Comparison of ENCODE assay signal across 8 mouse cellular contexts in the genomic region with DNA sequence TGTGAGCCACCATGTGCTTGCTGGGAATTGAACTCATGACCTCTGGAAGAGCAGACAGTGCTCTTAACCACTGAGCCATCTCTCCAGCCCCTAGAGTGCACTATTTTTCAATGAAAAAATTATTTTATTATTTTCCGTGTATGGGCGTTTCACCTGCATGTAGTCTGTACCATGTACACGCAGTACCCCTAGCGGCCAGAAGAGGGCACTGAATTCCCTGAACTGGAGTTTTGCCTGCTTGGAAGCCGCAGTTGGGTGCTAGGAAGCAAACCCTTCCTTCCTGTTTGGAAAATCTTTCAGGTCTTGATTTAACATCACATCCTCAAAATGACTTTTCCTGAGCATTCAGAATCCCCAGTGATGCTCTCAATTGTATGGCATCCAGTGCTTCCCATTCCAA. TPM values are rescaled to one million over a fixed set of nuclear protein-coding genes. Genes with fewer than 3 reads are reported as not detected.
A peak's percentile ranks its signal among the peaks of the same experiment; 100 is the strongest.
DNase-seq lines count a peak whose midpoint lies in the region; ATAC-seq lines count a peak whose summit lies in the region.

No protein-coding gene starts in this region.

- ATAC-seq in neutrophil, adult 5-6 weeks (ENCODE audit: extremely low read depth, insufficient number of reproducible peaks, low FRiP score, poor library complexity, severe bottlenecking): 0 out of 2 replicates have a peak, but pooled peaks have one; percentile 39

- DNase-seq in gastrocnemius, adult 18-20 months (ENCODE audit: low spot score): peak; percentile 43
- DNase-seq in gastrocnemius, postnatal 25 days: no peak
- peak; percentile 38 for DNase-seq in right cerebral cortex, postnatal 4 days
- DNase-seq in right cerebral cortex, postnatal 25 days: no peak
- DNase-seq in cerebellum, postnatal 25 days: peak; percentile 52 to 73
- DNase-seq in kidney, postnatal 10 days: peak; percentile 65
- DNase-seq in frontal cortex, postnatal 10 days (ENCODE audit: low spot score in 2 of 2): no peak

RNA-seq across cellular contexts. Expression of a gene that starts 10.9 kb away (rescaled TPM):
- 10 to 100 TPM; 47.7 to 52.4 TPM for total RNA-seq in gastrocnemius, adult 18-20 months (2021)
- total RNA-seq in gastrocnemius, postnatal 25 days (2021): 10 to 100 TPM; 48.9 to 53.5 TPM
- total RNA-seq in neutrophil, adult 5-6 weeks (2017): 149 and 179 TPM in 2 replicates

RNA-seq across cellular contexts. Expression of a gene that starts 47.3 kb away (rescaled TPM):
- 1 to 10 TPM; 3.3 to 6.8 TPM for total RNA-seq in gastrocnemius, adult 18-20 months (2021)
- 1 to 10 TPM; 4.6 to 4.9 TPM for total RNA-seq in gastrocnemius, postnatal 25 days (2021)
- total RNA-seq in neutrophil, adult 5-6 weeks (2017): 11.3 and 13.2 TPM in 2 replicates

Comparison
In these comparisons a context has a peak if more than half of its experiments do, and no peak if none do; other contexts are left out.
1. DNase-seq: peak in gastrocnemius, adult 18-20 months (single experiment), right cerebral cortex, postnatal 4 days (single experiment), cerebellum, postnatal 25 days (2 of 2) and kidney, postnatal 10 days (single experiment); none in gastrocnemius, postnatal 25 days (single experiment), right cerebral cortex, postnatal 25 days (single experiment) and frontal cortex, postnatal 10 days (0 of 2).